Mouse (Mus musculus) lung, postnatal 0 days (tissue): Measurements from ENCODE around the gene Neurl1b.
A peak's percentile ranks its signal among the peaks of the same experiment; 100 is the strongest.

Experiments
- CTCF ChIP-seq: IDR thresholded peaks from 2 replicates; pipeline ENCODE4 v1.5.1; 2016; ENCODE audit warnings: antibody characterized with exemption, mild to moderate bottlenecking
- EP300 ChIP-seq: IDR thresholded peaks from 2 replicates; pipeline ENCODE4 v1.6.1; 2016; ENCODE audit warnings: antibody characterized with exemption, mild to moderate bottlenecking, control low read depth

DNA sequence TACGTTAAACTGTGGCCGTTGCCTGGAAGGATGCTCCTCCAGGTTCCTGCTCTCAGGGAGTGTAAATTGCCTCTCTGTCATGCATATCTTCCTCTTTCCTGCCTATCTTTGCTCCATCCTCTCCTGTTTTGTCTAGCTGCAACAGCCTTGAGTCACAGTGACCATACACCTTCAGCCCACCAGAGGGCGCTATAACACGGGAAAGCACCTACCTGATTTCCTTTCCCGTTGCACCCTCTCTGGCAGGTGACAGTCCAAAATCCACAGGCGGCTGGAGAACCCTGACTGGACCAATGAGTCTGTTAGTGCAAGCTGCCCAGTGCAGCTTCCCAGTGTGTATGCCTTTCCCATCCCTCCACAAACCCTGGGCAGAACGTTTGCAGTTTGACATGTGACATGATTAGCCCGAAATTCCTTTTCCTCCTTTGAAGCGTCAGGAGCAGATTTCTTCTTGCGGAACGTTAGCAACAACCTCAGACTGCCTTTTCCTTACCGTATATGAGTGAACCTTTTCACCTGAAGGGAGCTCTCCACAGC lies 48.1 kb downstream of the Neurl1b start:
- TF ChIP-seq CTCF: peak; percentile 98
- TF ChIP-seq EP300: no peak
